Mouse (Mus musculus) adrenal gland, adult 2 months (tissue): Measurements from ENCODE around the gene Ankrd35. TPM values are rescaled to one million over a fixed set of nuclear protein-coding genes. Genes with fewer than 3 reads are reported as not detected.
A peak's percentile ranks its signal among the peaks of the same experiment; 100 is the strongest.
"Not testable (repeated sequence)": the region's sequence is repeated elsewhere in the genome, so short reads cannot be mapped to it uniquely, and the experiment has no call there.

ENCODE experiments used
- DNase-seq: peaks from one replicate; pipeline ENCODE4 v3.0.0; 2021
- polyA plus RNA-seq: library from polyadenylated mRNA; depleted of rRNA; stranded (reverse); fragments of >200 nt; gene quantifications from 2 replicates; pipeline ENCODE4 v1.2.3, GENCODE M21; 2012; rRNA removed
- total RNA-seq, 2 experiments: library from RNA; stranded (reverse); gene quantifications; 2 replicates each; pipeline ENCODE4 v1.2.3; 2021

Ankrd35 gene
- total and polyA plus RNA-seq, 3 experiments, result 3.0 to 4.6 (median 3.3) TPM

GRCm38 (mm10) chr3:96706984-96707383 lies 37.1 kb downstream of the Ankrd35 start:
- DNase-seq, result no peak

GRCm38 (mm10) chr3:96707903-96708683 lies 38.2 kb downstream of the Ankrd35 start, which contains the start of gene Nudt17:
Gene Nudt17 (minus strand): TSS chr3:96708562.
- DNase-seq, result peak; percentile 86

- DNase-seq, result no peak
Observed at GRCm38 (mm10) chr3:96708684-96709064, 38.7 kb downstream of the Ankrd35 start.

GRCm38 (mm10) chr3:96714286-96714685 lies 44.4 kb downstream of the Ankrd35 start:
- no peak for DNase-seq

GRCm38 (mm10) chr3:96715854-96716253 lies 45.9 kb downstream of the Ankrd35 start:
- no peak for DNase-seq

GRCm38 (mm10) chr3:96719173-96719572 lies 49.2 kb downstream of the Ankrd35 start:
- peak; percentile 49 for DNase-seq

GRCm38 (mm10) chr3:96727343-96727827 lies 57.5 kb downstream of the Ankrd35 start, which contains the start of the genes Polr3c and Rnf115:
Gene Polr3c (minus strand): TSS chr3:96727628.
Gene Rnf115 (plus strand): TSS chr3:96727664.
- DNase-seq, result peak; percentile 99

- DNase-seq, result peak; percentile 34
Observed at GRCm38 (mm10) chr3:96727828-96728633, 58.1 kb downstream of the Ankrd35 start.

- DNase-seq, result no peak
Observed at GRCm38 (mm10) chr3:96728634-96729402, 58.9 kb downstream of the Ankrd35 start.

GRCm38 (mm10) chr3:96729403-96729784 lies 59.5 kb downstream of the Ankrd35 start:
- DNase-seq, result no peak

- DNase-seq, result no peak
Observed at GRCm38 (mm10) chr3:96730785-96731184, 60.9 kb downstream of the Ankrd35 start.

- DNase-seq, result no peak
Observed at GRCm38 (mm10) chr3:96733984-96734383, 64.1 kb downstream of the Ankrd35 start.

GRCm38 (mm10) chr3:96735200-96735599 lies 65.3 kb downstream of the Ankrd35 start:
- DNase-seq, result no peak

- peak; percentile 33 for DNase-seq
Observed at GRCm38 (mm10) chr3:96737013-96737740, 67.2 kb downstream of the Ankrd35 start.

GRCm38 (mm10) chr3:96737995-96738394 lies 68.1 kb downstream of the Ankrd35 start:
- DNase-seq, result no peak

- DNase-seq, result not testable (repeated sequence)
Observed at GRCm38 (mm10) chr3:96740279-96740678, 70.3 kb downstream of the Ankrd35 start.

Other genes with a start within 250 kb of the Ankrd35 start
- gene BC107364, start 217.8 kb upstream of the Ankrd35 start, total RNA-seq, result not detected
- gene BC107364, start 217.8 kb upstream of the Ankrd35 start, polyA plus RNA-seq, result not detected in 2 replicates
- under 1 TPM in 1 of 2 experiments, not detected in 1; 0.23 TPM for gene Hfe2, start 145.0 kb upstream of the Ankrd35 start, total RNA-seq
- 0.11 and 0.31 TPM in 2 replicates for gene Hfe2, start 145.0 kb upstream of the Ankrd35 start, polyA plus RNA-seq
- gene Txnip, start 112.2 kb upstream of the Ankrd35 start, total RNA-seq, result 100 to 1,000 TPM; 421 to 430 TPM
- gene Txnip, start 112.2 kb upstream of the Ankrd35 start, polyA plus RNA-seq, result 390 and 481 TPM in 2 replicates
- gene Gm16253, start 93.1 kb upstream of the Ankrd35 start, total RNA-seq, result not detected
- gene Gm16253, start 93.1 kb upstream of the Ankrd35 start, polyA plus RNA-seq, result not detected in 2 replicates
- 10 to 100 TPM; 32.5 to 38.5 TPM for gene Polr3gl, start 76.0 kb upstream of the Ankrd35 start, total RNA-seq
- gene Polr3gl, start 76.0 kb upstream of the Ankrd35 start, polyA plus RNA-seq, result 19.9 and 21.4 TPM in 2 replicates
- 1 to 10 TPM in 1 of 2 experiments, under 1 TPM in 1; 0.75 to 2.3 TPM for gene Ankrd34a, start 73.5 kb upstream of the Ankrd35 start, total RNA-seq
- 1.8 and 2.0 TPM in 2 replicates for gene Ankrd34a, start 73.5 kb upstream of the Ankrd35 start, polyA plus RNA-seq
- 10 to 100 TPM; 31.2 to 46.4 TPM for gene Lix1l, start 69.0 kb upstream of the Ankrd35 start, total RNA-seq
- 17.6 and 21.1 TPM in 2 replicates for gene Lix1l, start 69.0 kb upstream of the Ankrd35 start, polyA plus RNA-seq
- 10 to 100 TPM; 69.2 to 85.3 TPM for gene Rbm8a, start 40.2 kb upstream of the Ankrd35 start, total RNA-seq
- 1.3 and 2.3 TPM in 2 replicates for gene Rbm8a, start 40.2 kb upstream of the Ankrd35 start, polyA plus RNA-seq
- 10 to 100 TPM; 42.3 to 48.4 TPM for gene Pex11b, start 34.8 kb upstream of the Ankrd35 start, total RNA-seq
- gene Pex11b, start 34.8 kb upstream of the Ankrd35 start, polyA plus RNA-seq, result 31.8 and 32.6 TPM in 2 replicates
- gene Gm42957, start 34.7 kb upstream of the Ankrd35 start, total RNA-seq, result under 1 TPM; 0.21 to 0.35 TPM
- gene Gm42957, start 34.7 kb upstream of the Ankrd35 start, polyA plus RNA-seq, result 0.02 TPM in 1 of 2 replicates, not detected in the other
- 1 to 10 TPM; 1.3 to 1.9 TPM for gene Itga10, start 24.5 kb upstream of the Ankrd35 start, total RNA-seq
- 1.3 and 1.6 TPM in 2 replicates for gene Itga10, start 24.5 kb upstream of the Ankrd35 start, polyA plus RNA-seq
- 10 to 100 TPM; 20.3 to 24.5 TPM for gene Pias3, start 26.3 kb downstream of the Ankrd35 start, total RNA-seq
- 38.9 and 43.9 TPM in 2 replicates for gene Pias3, start 26.3 kb downstream of the Ankrd35 start, polyA plus RNA-seq
- gene Nudt17, start 38.4 kb downstream of the Ankrd35 start, total RNA-seq, result 1 to 10 TPM in 1 of 2 experiments, under 1 TPM in 1; 0.95 to 1.1 TPM
- 2.3 and 2.5 TPM in 2 replicates for gene Nudt17, start 38.4 kb downstream of the Ankrd35 start, polyA plus RNA-seq
- gene Polr3c, start 57.5 kb downstream of the Ankrd35 start, total RNA-seq, result 10 to 100 TPM; 28.9 to 32.8 TPM
- 14.1 and 19.9 TPM in 2 replicates for gene Polr3c, start 57.5 kb downstream of the Ankrd35 start, polyA plus RNA-seq
- 10 to 100 TPM; 39.4 to 46.5 TPM for gene Rnf115, start 57.5 kb downstream of the Ankrd35 start, total RNA-seq
- 9.9 and 12.5 TPM in 2 replicates for gene Rnf115, start 57.5 kb downstream of the Ankrd35 start, polyA plus RNA-seq
- under 1 TPM; 0.26 to 0.35 TPM for gene Pdzk1, start 159.2 kb downstream of the Ankrd35 start, total RNA-seq
- not detected in 2 replicates for gene Pdzk1, start 159.2 kb downstream of the Ankrd35 start, polyA plus RNA-seq
- not detected for gene Cd160, start 159.2 kb downstream of the Ankrd35 start, total RNA-seq
- gene Cd160, start 159.2 kb downstream of the Ankrd35 start, polyA plus RNA-seq, result 0.18 TPM in 1 of 2 replicates, not detected in the other
- 1 to 10 TPM; 1.7 to 2.1 TPM for gene Gja5, start 234.6 kb downstream of the Ankrd35 start, total RNA-seq
- 1.4 and 1.6 TPM in 2 replicates for gene Gja5, start 234.6 kb downstream of the Ankrd35 start, polyA plus RNA-seq
- gene Gpr89, start 235.2 kb downstream of the Ankrd35 start, total RNA-seq, result 10 to 100 TPM; 27.9 to 34.4 TPM
- gene Gpr89, start 235.2 kb downstream of the Ankrd35 start, polyA plus RNA-seq, result 8.6 and 10.7 TPM in 2 replicates